Mouse (Mus musculus): ENCODE measurements around the gene Taf8. TPM values are rescaled to one million over a fixed set of nuclear protein-coding genes. Genes with fewer than 3 reads are reported as not detected.
"Not testable (repeated sequence)": the region's sequence is repeated elsewhere in the genome, so short reads cannot be mapped to it uniquely, and the experiment has no call there.

Gene Taf8
- polyA plus RNA-seq, 1 experiment from 2014 or later, result 9.2 TPM

DNA sequence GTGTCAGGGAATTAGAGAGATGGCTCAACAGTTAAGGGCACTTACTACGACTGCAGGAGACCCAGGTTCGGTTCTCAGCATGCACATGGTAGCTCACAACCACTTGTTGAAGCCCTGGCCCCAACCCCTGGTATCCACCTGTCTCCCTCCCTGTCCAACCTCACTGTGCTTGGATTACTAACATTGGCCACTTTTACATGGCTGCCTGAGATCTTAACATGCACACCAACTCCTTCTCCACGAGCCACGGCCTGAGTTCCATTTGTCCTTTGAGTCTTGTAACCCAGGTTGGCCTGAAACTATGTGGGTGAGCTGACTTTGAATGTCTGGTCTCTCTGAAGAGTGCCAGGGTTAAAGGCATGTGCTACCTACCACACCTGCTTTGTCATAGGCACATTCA is 4.6 kb upstream of the Taf8 start:
- Histone ChIP-seq H3K9ac (ENCODE audit: low read depth, low read length) (no peak overlapping the region), H3K36me3 (ENCODE audit: control insufficient read depth, insufficient read depth) (no peaks in the 10 kb centered on the region), H3K4me3 (ENCODE audit: low read depth, low read length) (no peak overlapping the region), H3K9me3 (ENCODE audit: control insufficient read depth) (no peaks in the 10 kb centered on the region), H3K4me2 (replicated peaks; ENCODE audit: low read depth) (no peak overlapping the region), H3K4me1 (replicated peaks; ENCODE audit: control insufficient read depth, insufficient read depth, low read length) (peaks cover 10% of the 10 kb centered on the region; the same call in 1 of the 2 replicates), H3K27ac (ENCODE audit: low read depth, low read length) (no peak overlapping the region), H3K27me3 (replicated peaks; ENCODE audit: control insufficient read depth, insufficient read depth, low read length) (no peaks in the 10 kb centered on the region)
- no peak for TF ChIP-seq CTCF (IDR thresholded peaks at IDR 0.05; ENCODE audit: low read depth)
- ATAC-seq, result no peak
- 83% methylated on average over 4 of the region's 4 CpGs for WGBS

DNA sequence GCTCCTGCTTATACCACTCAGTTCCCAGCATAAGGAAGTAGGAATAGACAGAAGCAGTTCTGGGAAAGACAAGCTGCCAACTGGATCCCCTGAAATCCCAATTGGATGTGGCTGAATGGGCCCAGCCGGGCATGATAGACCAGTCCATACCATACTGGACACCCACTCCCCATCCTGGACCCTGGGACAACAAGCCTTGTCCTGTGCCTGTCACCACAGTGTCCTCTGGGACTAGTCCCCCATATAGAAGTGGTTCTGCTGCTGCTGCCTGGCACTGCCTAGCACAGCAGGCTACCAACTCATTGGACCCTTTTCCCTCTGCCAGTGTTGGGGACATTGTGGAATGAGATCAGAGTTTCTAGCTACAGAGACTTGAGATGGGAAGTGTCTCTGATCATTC is 4.0 kb upstream of the Taf8 start:
- peaks cover 10% of the 10 kb centered on the region; the same call in 1 of the 2 replicates for H3K4me1 ChIP-seq (replicated peaks; ENCODE audit: control insufficient read depth, insufficient read depth, low read length)
- peak overlapping the region; percentile 40; the same call in 1 of the 2 replicates for H3K4me3 ChIP-seq (ENCODE audit: low read depth, low read length)
- H3K4me2 ChIP-seq (replicated peaks; ENCODE audit: low read depth), result peak overlapping the region; percentile 87
- 92% methylated on average over 1 of the region's 1 CpGs for WGBS
- no peaks in the 10 kb centered on the region for H3K9me3 ChIP-seq (ENCODE audit: control insufficient read depth)
- no peaks in the 10 kb centered on the region for H3K27me3 ChIP-seq (replicated peaks; ENCODE audit: control insufficient read depth, insufficient read depth, low read length)
- H3K9ac ChIP-seq (ENCODE audit: low read depth, low read length), result no peak overlapping the region
- H3K36me3 ChIP-seq (ENCODE audit: control insufficient read depth, insufficient read depth), result no peaks in the 10 kb centered on the region
- no peak overlapping the region for H3K27ac ChIP-seq (ENCODE audit: low read depth, low read length)
- ATAC-seq, result no peak
- no peak for TF ChIP-seq CTCF (IDR thresholded peaks at IDR 0.05; ENCODE audit: low read depth)

DNA sequence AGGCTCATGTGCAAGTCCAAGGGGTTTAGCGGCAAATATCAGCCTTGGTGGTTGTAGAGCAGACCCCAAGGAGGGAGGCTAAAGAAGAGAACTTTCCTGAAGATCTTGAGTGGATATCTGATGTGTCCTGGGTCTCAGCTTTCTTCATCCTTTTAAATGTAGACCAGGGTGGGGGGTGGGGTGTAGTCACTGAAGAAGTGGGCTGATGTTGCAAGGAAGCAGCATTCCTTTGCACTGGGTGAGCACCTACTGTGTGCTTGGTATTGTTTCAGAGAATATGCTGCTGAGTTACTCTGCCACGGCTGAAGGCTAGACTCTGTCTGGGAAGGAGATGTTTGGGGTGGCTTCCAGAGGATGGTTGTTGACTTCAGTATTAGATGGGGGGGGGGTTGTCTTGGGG is 3.5 kb upstream of the Taf8 start:
- Histone ChIP-seq H3K27me3 (replicated peaks; ENCODE audit: control insufficient read depth, insufficient read depth, low read length) (no peaks in the 10 kb centered on the region), H3K4me2 (replicated peaks; ENCODE audit: low read depth) (peak overlapping the region; percentile 87), H3K9ac (ENCODE audit: low read depth, low read length) (peak overlapping the region; percentile 58), H3K4me1 (replicated peaks; ENCODE audit: control insufficient read depth, insufficient read depth, low read length) (peaks cover 8% of the 10 kb centered on the region; the same call in 1 of the 2 replicates), H3K4me3 (ENCODE audit: low read depth, low read length) (peak overlapping the region; percentile 40), H3K36me3 (ENCODE audit: control insufficient read depth, insufficient read depth) (no peaks in the 10 kb centered on the region), H3K9me3 (ENCODE audit: control insufficient read depth) (no peaks in the 10 kb centered on the region), H3K27ac (ENCODE audit: low read depth, low read length) (peak overlapping the region; percentile 70)
- 59% methylated on average over 2 of the region's 2 CpGs for WGBS
- no peak for TF ChIP-seq CTCF (IDR thresholded peaks at IDR 0.05; ENCODE audit: low read depth)
- ATAC-seq, result no peak

DNA sequence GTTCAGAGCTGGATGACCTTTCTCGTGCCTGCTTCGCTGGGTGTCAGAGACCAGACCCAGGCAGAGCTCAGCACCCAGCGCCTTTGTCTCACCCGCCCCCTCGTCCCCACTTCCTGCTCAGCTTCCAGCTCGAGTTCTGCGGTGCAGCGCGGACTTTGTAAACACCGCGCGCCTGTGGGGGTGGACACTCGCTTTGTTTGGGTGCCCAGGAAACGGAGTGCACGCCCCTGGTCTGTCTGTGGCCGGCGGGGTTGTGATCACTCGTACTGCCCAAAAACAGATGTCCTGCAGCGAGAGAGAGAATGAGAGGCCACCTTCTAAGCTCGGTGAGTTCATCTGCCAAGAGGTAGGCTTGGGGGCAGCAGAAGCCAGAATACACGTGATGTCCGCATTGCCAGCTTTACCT is 2.9 kb upstream of the Taf8 start, which contains the start of gene Ccnd3:
Ccnd3 (plus strand) TSS at position 111 of the 406 bp plus-strand sequence.
- Histone ChIP-seq H3K4me2 (replicated peaks; ENCODE audit: low read depth) (peak within 1 kb of the TSS; percentile 87), H3K4me1 (replicated peaks; ENCODE audit: control insufficient read depth, insufficient read depth, low read length) (peaks cover 8% of the 10 kb centered on the region; the same call in 1 of the 2 replicates), H3K27me3 (replicated peaks; ENCODE audit: control insufficient read depth, insufficient read depth, low read length) (no peaks in the 10 kb centered on the region), H3K36me3 (ENCODE audit: control insufficient read depth, insufficient read depth) (no peaks in the 10 kb centered on the region), H3K4me3 (ENCODE audit: low read depth, low read length) (peak within 1 kb of the TSS; percentile 40), H3K27ac (ENCODE audit: low read depth, low read length) (peak within 1 kb of the TSS; percentile 70), H3K9me3 (ENCODE audit: control insufficient read depth) (no peaks in the 10 kb centered on the region), H3K9ac (ENCODE audit: low read depth, low read length) (peak within 1 kb of the TSS; percentile 58)
- WGBS, result 1% methylated on average over 22 of the region's 22 CpGs
- TF ChIP-seq CTCF (IDR thresholded peaks at IDR 0.05; ENCODE audit: low read depth), result no peak
- ATAC-seq, result peak; percentile 1; the same call in 1 of the 2 replicates

DNA sequence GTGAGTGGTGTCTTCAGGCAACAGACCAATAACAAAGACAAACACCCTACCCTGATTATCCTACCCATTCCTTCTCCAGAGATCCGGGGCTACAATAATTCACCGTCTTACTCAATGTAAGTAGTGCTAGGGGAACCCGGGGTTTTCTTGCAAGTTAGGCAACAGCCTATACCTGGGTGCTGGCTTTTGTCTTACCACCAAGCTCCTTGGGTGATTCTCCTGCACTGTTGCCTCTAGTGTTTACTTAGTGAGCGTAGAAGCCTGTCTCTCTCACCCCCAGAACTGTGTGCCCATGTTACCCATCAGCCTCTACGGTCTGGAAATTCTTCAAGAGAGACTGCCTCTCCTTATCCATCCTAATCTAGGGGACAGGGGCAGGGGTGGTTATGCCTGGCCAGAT is 2.1 kb upstream of the Taf8 start:
- WGBS, result 46% methylated on average over 5 of the region's 5 CpGs
- no peak for TF ChIP-seq CTCF (IDR thresholded peaks at IDR 0.05; ENCODE audit: low read depth)
- Histone ChIP-seq H3K27ac (ENCODE audit: low read depth, low read length) (peak overlapping the region; percentile 70; the same call in 1 of the 2 replicates), H3K9ac (ENCODE audit: low read depth, low read length) (peak overlapping the region; percentile 58; the same call in 1 of the 2 replicates), H3K4me1 (replicated peaks; ENCODE audit: control insufficient read depth, insufficient read depth, low read length) (peaks cover 8% of the 10 kb centered on the region; the same call in 1 of the 2 replicates), H3K4me2 (replicated peaks; ENCODE audit: low read depth) (peak overlapping the region; percentile 87), H3K27me3 (replicated peaks; ENCODE audit: control insufficient read depth, insufficient read depth, low read length) (no peaks in the 10 kb centered on the region), H3K4me3 (ENCODE audit: low read depth, low read length) (no peak overlapping the region), H3K9me3 (ENCODE audit: control insufficient read depth) (no peaks in the 10 kb centered on the region), H3K36me3 (ENCODE audit: control insufficient read depth, insufficient read depth) (peaks cover 4% of the 10 kb centered on the region; the same call in 1 of the 2 replicates)
- no peak for ATAC-seq

DNA sequence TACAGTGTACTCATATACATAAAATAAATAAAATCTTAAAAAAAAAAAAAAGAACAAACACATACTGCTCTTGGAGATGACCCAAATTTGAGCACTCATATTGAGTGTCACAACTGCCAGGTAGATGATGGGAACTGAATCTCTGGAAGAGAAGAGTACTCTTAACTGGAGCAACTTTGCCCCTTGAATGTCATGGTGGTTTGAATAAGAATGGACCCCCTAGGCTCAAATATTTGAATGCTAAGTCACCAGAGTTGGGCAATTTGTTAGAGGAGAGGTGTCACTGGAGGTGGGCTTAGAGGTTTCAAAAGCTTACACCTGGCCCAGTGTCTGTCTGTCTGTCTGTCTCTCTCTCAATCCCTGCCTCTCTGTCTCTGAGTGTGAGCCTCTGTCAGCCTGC is 1.6 kb upstream of the Taf8 start:
- Histone ChIP-seq H3K4me3 (ENCODE audit: low read depth, low read length) (no peak overlapping the region), H3K27me3 (replicated peaks; ENCODE audit: control insufficient read depth, insufficient read depth, low read length) (no peaks in the 10 kb centered on the region), H3K27ac (ENCODE audit: low read depth, low read length) (no peak overlapping the region), H3K9me3 (ENCODE audit: control insufficient read depth) (no peaks in the 10 kb centered on the region), H3K9ac (ENCODE audit: low read depth, low read length) (no peak overlapping the region), H3K36me3 (ENCODE audit: control insufficient read depth, insufficient read depth) (peaks cover 10% of the 10 kb centered on the region; the same call in 1 of the 2 replicates), H3K4me2 (replicated peaks; ENCODE audit: low read depth) (no peak overlapping the region), H3K4me1 (replicated peaks; ENCODE audit: control insufficient read depth, insufficient read depth, low read length) (peaks cover 8% of the 10 kb centered on the region; the same call in 1 of the 2 replicates)
- no peak for TF ChIP-seq CTCF (IDR thresholded peaks at IDR 0.05; ENCODE audit: low read depth)
- no peak for ATAC-seq

DNA sequence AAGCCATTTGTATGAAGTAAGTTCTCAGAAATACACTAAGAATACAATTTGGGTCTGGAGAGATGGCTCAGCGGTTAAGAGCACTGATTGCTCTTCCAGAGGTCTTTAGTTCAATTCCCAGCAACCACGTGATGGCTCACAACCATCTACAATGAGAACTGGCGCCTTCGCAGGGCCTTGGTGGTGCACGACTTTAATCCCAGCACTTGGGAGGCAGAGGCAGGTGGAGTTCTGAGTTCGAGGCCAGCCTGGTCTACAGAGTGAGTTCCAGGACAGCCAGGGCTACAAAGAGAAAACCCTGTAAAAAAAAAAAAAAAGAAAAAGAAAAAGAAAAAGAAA is 584 bp upstream of the Taf8 start:
- not testable (repeated sequence) for H3K4me1 ChIP-seq (replicated peaks; ENCODE audit: control insufficient read depth, insufficient read depth, low read length); H3K27ac ChIP-seq (ENCODE audit: low read depth, low read length); H3K9ac ChIP-seq (ENCODE audit: low read depth, low read length); H3K9me3 ChIP-seq (ENCODE audit: control insufficient read depth); H3K27me3 ChIP-seq (replicated peaks; ENCODE audit: control insufficient read depth, insufficient read depth, low read length); ATAC-seq
- WGBS, result 74% methylated on average over 6 of the region's 6 CpGs
- Histone ChIP-seq H3K4me3 (ENCODE audit: low read depth, low read length) (peak overlapping the region; percentile 66; the same call in 1 of the 2 replicates), H3K4me2 (replicated peaks; ENCODE audit: low read depth) (peak overlapping the region; percentile 70; the same call in 1 of the 2 replicates), H3K36me3 (ENCODE audit: control insufficient read depth, insufficient read depth) (peaks cover 17% of the 10 kb centered on the region; the same call in 1 of the 2 replicates)
